Mouse (Mus musculus): ENCODE measurements around the gene Fam71f2. TPM values are rescaled to one million over a fixed set of nuclear protein-coding genes. Genes with fewer than 3 reads are reported as not detected.

Fam71f2 gene
- total and polyA plus RNA-seq, 3 experiments, result 0.84 TPM; not detected in 2

DNA sequence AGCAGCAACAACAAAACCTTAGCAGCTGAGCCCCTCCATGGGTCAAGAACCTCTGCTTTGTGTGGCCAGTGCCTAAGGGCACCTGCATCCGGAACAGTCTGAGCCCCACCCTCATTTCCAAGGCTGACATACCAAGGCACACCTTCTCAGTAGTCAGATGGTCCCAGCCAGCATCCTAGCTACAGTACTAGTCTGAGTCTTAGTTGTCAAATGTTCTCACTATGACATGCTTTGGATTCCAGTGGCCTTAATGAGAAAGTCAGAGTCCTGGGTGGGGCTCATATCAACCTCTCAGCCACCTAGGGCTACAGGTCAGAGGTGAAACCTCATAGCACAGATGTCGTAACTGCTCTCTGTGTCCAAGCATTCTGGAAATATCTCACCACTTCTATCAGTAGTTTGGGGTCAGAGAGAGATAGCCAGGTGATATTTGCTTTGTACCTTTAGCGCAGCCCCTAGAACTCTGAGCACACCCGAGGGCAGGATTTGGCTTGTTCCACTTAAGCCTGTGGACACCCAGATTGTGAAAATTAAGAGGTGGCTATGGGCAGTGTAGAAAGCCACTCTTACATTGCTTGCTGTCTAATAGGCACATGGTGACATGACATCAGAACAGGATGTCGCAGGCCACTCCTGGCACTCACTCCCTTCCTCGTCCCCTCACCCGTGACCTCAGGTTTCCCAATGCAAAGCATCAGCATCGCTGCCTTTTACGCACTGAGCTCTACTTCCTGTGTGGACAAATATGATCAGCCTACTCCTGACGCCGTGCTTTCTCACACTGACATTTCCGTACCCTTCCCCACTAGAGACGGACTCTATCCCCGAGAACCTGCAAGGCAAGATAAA, 33.9 kb upstream of the Fam71f2 start:
- no peaks in the 10 kb centered on the region for H3K79me2 ChIP-seq (ENCODE audit: control insufficient read depth, insufficient read depth, low read length, poor library complexity)
- no peaks in the 10 kb centered on the region for H3K36me3 ChIP-seq (ENCODE audit: control insufficient read depth in 1 of 2, insufficient read depth in 2 of 2, low read length in 2 of 2)
- TF ChIP-seq SMC3 (IDR thresholded peaks at IDR 0.05; ENCODE audit: low read depth, low read length), result no peak
- TF ChIP-seq MXI1 (IDR thresholded peaks at IDR 0.05; ENCODE audit: low read depth, low read length), result no peak
- TF ChIP-seq POLR2AphosphoS5 (IDR thresholded peaks at IDR 0.05; ENCODE audit: borderline replicate concordance, low read depth, low read length), result no peak
- no peak for TF ChIP-seq HCFC1 (IDR thresholded peaks at IDR 0.05; ENCODE audit: low read depth, low read length)
- TF ChIP-seq NELFE (IDR thresholded peaks at IDR 0.05; ENCODE audit: low read depth, low read length), result no peak
- TF ChIP-seq TCF12 (IDR thresholded peaks at IDR 0.05; ENCODE audit: low read depth, low read length), result no peak
- no peak for TF ChIP-seq ETS1 (IDR thresholded peaks at IDR 0.05; ENCODE audit: low read depth, low read length)
- no peak for TF ChIP-seq RAD21 (IDR thresholded peaks at IDR 0.05; ENCODE audit: low read depth, low read length)
- peaks cover 20 to 22% of the 10 kb centered on the region in 2 experiments for H3K27me3 ChIP-seq (ENCODE audit: control insufficient read depth in 1 of 2, insufficient read depth in 2 of 2, low read length in 2 of 2)
- H3K9ac ChIP-seq (ENCODE audit: control insufficient read depth, low read depth, low read length, poor library complexity, severe bottlenecking), result no peak overlapping the region
- no peak overlapping the region for H3K4me3 ChIP-seq (ENCODE audit: control insufficient read depth in 1 of 2, insufficient read depth in 1 of 2, low read depth in 2 of 2, low read length in 2 of 2)
- H3K9me3 ChIP-seq (replicated peaks; ENCODE audit: insufficient read depth, low read length), result no peaks in the 10 kb centered on the region
- no peak for DNase-seq (ENCODE audit: low read depth, low spot score)
- H3K4me1 ChIP-seq (ENCODE audit: control insufficient read depth in 1 of 2, insufficient read depth in 2 of 2, low read length in 2 of 2), result no peaks in the 10 kb centered on the region
- no peak overlapping the region for H3K27ac ChIP-seq (ENCODE audit: control insufficient read depth, low read depth, low read length)

DNA sequence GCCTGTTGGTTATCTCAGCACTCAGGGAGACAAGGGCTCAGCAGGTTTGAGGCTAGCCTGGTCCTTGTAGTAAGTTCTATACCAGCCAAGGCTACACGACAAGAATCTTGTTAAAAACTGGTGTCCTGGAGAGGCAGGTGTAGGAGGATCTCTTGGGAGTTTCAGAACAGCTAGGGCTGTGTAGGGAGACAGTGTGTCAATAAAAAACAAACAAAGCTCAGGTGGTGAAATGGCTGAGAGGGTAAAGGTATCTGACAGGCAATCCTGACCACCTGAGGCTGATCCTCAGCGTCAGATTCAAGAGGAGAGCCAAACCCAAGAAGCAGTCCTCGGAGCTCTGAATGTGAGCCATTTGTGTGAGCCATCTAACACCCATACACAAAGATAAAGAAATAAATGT, 33.2 kb upstream of the Fam71f2 start:
- Histone ChIP-seq H3K9me3 (replicated peaks; ENCODE audit: insufficient read depth, low read length) (no peaks in the 10 kb centered on the region), H3K79me2 (ENCODE audit: control insufficient read depth, insufficient read depth, low read length, poor library complexity) (no peaks in the 10 kb centered on the region), H3K36me3 (ENCODE audit: control insufficient read depth in 1 of 2, insufficient read depth in 2 of 2, low read length in 2 of 2) (no peaks in the 10 kb centered on the region), H3K4me1 (ENCODE audit: control insufficient read depth in 1 of 2, insufficient read depth in 2 of 2, low read length in 2 of 2) (no peaks in the 10 kb centered on the region), H3K4me3 (ENCODE audit: control insufficient read depth in 1 of 2, insufficient read depth in 1 of 2, low read depth in 2 of 2, low read length in 2 of 2) (no peak overlapping the region), H3K27ac (ENCODE audit: control insufficient read depth, low read depth, low read length) (no peak overlapping the region), H3K9ac (ENCODE audit: control insufficient read depth, low read depth, low read length, poor library complexity, severe bottlenecking) (no peak overlapping the region), H3K27me3 (ENCODE audit: control insufficient read depth in 1 of 2, insufficient read depth in 2 of 2, low read length in 2 of 2) (peaks cover 22% of the 10 kb centered on the region in 2 experiments)
- DNase-seq (ENCODE audit: low read depth, low spot score), result no peak
- TF ChIP-seq GATA1 (IDR thresholded peaks at IDR 0.05; ENCODE audit: low read depth, low read length) (no peak), RCOR1 (IDR thresholded peaks at IDR 0.05; ENCODE audit: low read depth, low read length) (no peak), POLR2A (IDR thresholded peaks at IDR 0.05; ENCODE audit: control insufficient read depth in 1 of 2, insufficient read depth in 1 of 2, low read depth in 1 of 2, low read length in 2 of 2, poor library complexity in 1 of 2) (no peak), ETS1 (IDR thresholded peaks at IDR 0.05; ENCODE audit: low read depth, low read length) (no peak), UBTF (IDR thresholded peaks at IDR 0.05; ENCODE audit: borderline replicate concordance, insufficient read depth, low read depth, low read length) (no peak), BHLHE40 (IDR thresholded peaks at IDR 0.05; ENCODE audit: borderline replicate concordance, low read depth, low read length) (no peak), POLR2AphosphoS2 (IDR thresholded peaks at IDR 0.05; ENCODE audit: low read length) (no peak), ZNF384 (IDR thresholded peaks at IDR 0.05; ENCODE audit: low read depth, low read length) (no peak), CTCF (IDR thresholded peaks at IDR 0.05 in 2 of 3, conservative IDR thresholded peaks at IDR 0.05 in 1 of 3; ENCODE audit: control insufficient read depth in 1 of 3, insufficient read depth in 1 of 3, low read depth in 2 of 3, low read length in 3 of 3, poor library complexity in 1 of 3, severe bottlenecking in 1 of 3) (no peak), CHD2 (IDR thresholded peaks at IDR 0.05; ENCODE audit: low read length) (no peak), MXI1 (IDR thresholded peaks at IDR 0.05; ENCODE audit: low read depth, low read length) (no peak), KAT2A (conservative IDR thresholded peaks at IDR 0.05; ENCODE audit: low read depth, low read length) (no peak), JUND (IDR thresholded peaks at IDR 0.05; ENCODE audit: low read depth, low read length) (no peak), TAL1 (IDR thresholded peaks at IDR 0.05; ENCODE audit: low read length) (no peak), HCFC1 (IDR thresholded peaks at IDR 0.05; ENCODE audit: low read depth, low read length) (no peak), ZKSCAN1 (IDR thresholded peaks at IDR 0.05; ENCODE audit: low read depth, low read length) (no peak), USF1 (IDR thresholded peaks at IDR 0.05; ENCODE audit: low read depth, low read length) (no peak), CHD1 (IDR thresholded peaks at IDR 0.05; ENCODE audit: low read depth, low read length) (no peak)
